Mouse (Mus musculus): ENCODE results near the gene Fam19a5.

GRCm38 (mm10) chr15:87682410-87682809 is 138.3 kb downstream of the Fam19a5 start:
- TF ChIP-seq CTCF (IDR thresholded peaks at IDR 0.05; ENCODE audit: extremely low read depth, insufficient read length, insufficient replicate concordance, low read depth, low read length) (no peak), POLR2A (IDR thresholded peaks at IDR 0.05; ENCODE audit: low read depth, low read length) (no peak)
